Mouse (Mus musculus) C2C12 (cell line): ENCODE data around the gene Psap.

Experiments
- CEBPB ChIP-seq: IDR thresholded peaks from one replicate; pipeline ENCODE4 v1.6.1; 2011; ENCODE audit warnings: low read depth, mild to moderate bottlenecking, control low read depth, moderate library complexity
- CTCF ChIP-seq: IDR thresholded peaks from one replicate; pipeline ENCODE4 v1.5.1; 2011; ENCODE audit not compliant: control insufficient read depth, insufficient read depth, insufficient read length
- MAX ChIP-seq: IDR thresholded peaks from one replicate; pipeline ENCODE4 v1.6.1; 2011; ENCODE audit warnings: mild to moderate bottlenecking, control low read depth
- USF1 ChIP-seq: IDR thresholded peaks from one replicate; pipeline ENCODE4 v1.6.1; 2011; ENCODE audit warnings: low read depth, mild to moderate bottlenecking, control low read depth, moderate library complexity

- TF ChIP-seq CEBPB (no peak), USF1 (no peak), CTCF (no peak), MAX (no peak)
These were observed 74.5 kb downstream of the Psap start for GRCm38 (mm10) chr10:60351761-60352455.
